Mouse (Mus musculus): ENCODE results near the gene Ncoa7. TPM values are rescaled to one million over a fixed set of nuclear protein-coding genes. Genes with fewer than 3 reads are reported as not detected.
A peak's percentile ranks its signal among the peaks of the same experiment; 100 is the strongest.

Ncoa7 gene
- total RNA-seq, 1 experiment from 2014 or later: 13.8 TPM

DNA sequence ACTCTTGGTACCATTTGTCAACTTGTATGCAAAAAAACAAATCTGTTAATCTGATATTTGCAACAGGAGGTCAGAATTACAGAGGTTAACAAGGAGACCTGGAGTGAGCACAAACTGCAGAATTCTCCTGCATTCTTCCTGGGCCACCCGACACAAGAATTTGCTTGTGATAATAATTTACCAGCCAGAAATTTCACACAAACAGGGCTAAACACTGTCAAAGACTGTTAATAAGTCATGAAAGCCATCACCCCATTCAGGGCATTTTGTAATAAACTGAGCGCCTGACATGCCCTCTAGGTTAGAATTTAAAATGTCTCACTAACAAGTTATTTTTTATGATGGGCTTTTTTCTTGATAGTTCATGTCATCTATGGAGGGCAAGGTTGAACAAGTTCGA, 12.1 kb downstream of the Ncoa7 start:
- no peak for ATAC-seq (replicated peaks; ENCODE audit: insufficient number of reproducible peaks, low FRiP score, low TSS enrichment, poor library complexity, severe bottlenecking)

DNA sequence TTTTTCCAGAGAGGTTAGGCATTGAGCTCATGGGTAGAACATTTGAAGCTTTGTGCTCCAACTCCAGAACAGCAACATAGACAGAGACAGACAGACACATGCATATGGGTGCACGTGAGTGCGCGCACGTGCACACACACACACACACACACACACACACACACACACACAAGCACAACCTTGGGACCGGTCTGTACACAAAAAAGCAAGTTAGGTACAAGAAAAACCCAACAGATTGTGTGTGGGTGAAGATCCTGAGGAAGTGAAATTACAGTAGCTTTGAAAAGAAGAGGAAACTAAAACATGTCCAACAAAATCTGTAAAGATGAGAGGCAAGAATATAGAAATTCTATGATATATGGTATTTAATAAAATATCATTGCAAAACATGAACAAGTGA, 13.6 kb downstream of the Ncoa7 start:
- no peak for ATAC-seq (replicated peaks; ENCODE audit: insufficient number of reproducible peaks, low FRiP score, low TSS enrichment, poor library complexity, severe bottlenecking)

DNA sequence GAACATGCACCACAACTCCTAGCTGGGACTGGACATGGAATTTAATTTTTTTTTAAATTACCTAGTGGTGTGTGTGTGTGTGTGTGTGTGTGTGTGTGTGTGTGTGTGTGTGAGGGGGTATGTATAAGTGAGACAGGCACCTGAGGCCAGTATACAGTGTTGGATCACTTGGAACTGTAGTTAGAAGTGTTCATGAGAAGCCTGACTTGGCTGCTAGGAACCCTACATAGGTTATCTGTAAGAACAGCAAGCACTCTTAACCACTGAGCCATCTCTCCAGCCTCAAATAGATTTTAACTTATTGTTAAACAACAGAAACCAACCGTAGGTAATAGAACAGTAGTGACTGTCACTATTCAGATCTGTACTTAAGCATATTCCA, 14.8 kb downstream of the Ncoa7 start:
- no peak for ATAC-seq (replicated peaks; ENCODE audit: insufficient number of reproducible peaks, low FRiP score, low TSS enrichment, poor library complexity, severe bottlenecking)

DNA sequence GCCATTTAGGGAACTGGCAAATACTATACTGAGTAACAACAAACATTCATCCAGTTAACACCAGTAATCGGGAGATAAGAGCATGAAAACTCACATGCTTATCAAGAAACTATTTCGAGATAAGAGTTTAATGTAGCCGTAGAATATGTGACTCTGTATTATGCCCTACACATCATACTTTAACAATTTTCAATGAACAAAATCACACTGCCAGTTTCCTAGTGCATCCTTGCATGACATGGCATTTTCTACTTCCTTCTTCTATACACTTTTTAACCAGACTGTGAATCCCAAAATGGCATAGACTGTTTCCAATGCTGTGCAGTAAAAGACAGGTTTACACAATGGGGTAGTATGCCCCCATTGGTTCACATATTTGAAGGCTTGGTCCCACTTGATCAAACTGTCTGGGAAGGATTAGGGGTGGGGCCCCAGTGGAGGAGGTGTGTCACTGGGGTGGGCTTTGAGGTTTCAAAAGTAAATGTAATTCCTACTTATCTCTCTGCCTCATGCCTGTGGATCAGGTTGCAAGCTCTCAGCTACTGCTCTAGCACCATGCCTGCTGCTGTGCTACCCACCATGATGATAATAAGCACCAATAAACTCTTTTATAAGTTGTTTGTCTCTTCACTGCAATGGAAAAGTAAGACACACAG, 15.3 kb downstream of the Ncoa7 start:
- no peak for ATAC-seq (replicated peaks; ENCODE audit: insufficient number of reproducible peaks, low FRiP score, low TSS enrichment, poor library complexity, severe bottlenecking)

DNA sequence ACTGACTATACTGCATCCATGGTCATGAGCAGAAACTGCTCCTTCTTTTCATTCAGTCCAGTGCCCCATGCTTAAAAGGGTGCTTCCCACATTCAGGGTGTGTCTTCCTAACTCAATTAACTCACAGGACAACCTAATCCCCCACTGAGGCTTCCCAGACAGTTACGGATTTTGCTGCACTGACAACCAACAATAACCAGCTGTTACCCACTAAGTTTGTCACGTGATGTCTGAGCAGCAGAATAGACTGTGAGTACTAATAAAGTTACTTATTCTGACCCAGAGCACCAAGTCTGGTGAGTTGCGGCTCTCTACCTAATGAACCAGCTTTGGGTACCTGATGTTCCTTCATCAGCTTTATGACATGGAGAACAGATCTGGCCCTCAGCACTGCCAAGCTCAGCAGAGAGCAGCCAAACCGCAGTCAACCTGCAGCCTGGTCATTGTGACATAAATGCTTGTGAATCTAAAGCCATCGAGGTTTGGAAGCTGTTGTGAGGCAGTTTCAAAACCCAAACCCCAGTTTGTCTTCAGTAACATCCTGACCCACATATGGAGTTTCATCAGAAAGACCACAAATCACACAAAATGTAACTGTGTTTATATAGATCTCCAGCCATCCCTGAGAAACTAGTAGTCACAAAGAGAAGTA, 16.9 kb downstream of the Ncoa7 start:
- no peak for ATAC-seq (replicated peaks; ENCODE audit: insufficient number of reproducible peaks, low FRiP score, low TSS enrichment, poor library complexity, severe bottlenecking)

DNA sequence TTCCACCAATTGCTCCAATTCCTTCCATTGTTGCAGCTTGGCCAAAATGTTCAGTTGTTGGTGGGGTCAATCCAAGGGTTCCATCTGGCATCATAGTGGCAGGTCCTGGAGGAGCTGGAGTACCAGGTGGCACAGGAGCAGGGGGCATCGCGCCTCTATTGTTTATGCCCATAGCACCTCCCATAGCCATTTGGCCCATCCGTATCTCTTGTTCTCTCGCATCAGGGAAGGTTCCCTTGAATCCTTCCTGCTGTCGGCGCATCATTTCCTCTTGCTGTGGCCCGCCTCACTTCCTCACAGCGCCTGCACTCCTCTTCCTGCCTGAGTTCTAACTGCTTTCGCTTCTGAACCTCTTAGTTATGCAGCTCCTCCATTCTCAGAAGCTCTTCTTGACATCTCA, 22.2 kb downstream of the Ncoa7 start:
- ATAC-seq (replicated peaks; ENCODE audit: insufficient number of reproducible peaks, low FRiP score, low TSS enrichment, poor library complexity, severe bottlenecking): peak; percentile 38; the same call in 1 of the 2 replicates

DNA sequence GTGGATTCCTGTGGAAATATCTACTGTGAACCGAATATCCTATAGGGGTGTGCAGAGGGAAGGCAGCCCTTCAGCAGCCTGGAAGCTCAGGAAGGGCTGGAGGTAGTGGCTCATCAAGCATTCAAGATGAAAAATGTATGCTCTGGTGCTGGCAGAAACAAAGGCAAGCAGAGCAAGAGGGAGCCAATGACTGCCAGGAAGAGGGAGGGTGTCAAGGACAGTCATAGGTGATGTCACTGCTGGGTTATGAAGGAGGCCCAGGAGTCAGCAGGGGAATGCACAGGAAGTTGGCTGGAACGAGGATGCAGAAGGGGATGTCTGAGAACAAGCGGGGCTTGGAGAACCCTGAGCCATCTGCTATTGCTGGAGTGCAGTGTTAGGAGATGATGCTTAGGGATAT, 24.9 kb downstream of the Ncoa7 start:
- peak; percentile 42 for ATAC-seq (replicated peaks; ENCODE audit: insufficient number of reproducible peaks, low FRiP score, low TSS enrichment, poor library complexity, severe bottlenecking)

DNA sequence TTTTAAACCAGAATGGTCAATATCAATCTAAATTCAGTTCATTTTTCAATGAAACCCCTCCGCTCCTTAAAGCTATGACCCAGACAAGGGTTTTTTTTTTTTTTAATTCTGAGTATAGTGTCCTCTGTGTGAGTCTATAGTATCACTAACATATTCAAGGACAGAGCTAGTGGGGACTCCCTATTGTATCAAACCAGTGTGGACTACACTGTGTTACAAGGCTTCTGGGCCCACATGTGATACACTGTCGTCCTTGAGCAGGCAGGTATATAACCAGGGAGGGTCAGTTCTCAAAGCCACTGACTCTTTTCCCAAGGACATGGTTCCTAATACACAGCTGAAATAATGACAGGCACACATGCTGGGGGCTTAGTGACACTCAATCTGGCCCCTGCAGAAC, 27.1 kb downstream of the Ncoa7 start:
- no peak for ATAC-seq (replicated peaks; ENCODE audit: insufficient number of reproducible peaks, low FRiP score, low TSS enrichment, poor library complexity, severe bottlenecking)

DNA sequence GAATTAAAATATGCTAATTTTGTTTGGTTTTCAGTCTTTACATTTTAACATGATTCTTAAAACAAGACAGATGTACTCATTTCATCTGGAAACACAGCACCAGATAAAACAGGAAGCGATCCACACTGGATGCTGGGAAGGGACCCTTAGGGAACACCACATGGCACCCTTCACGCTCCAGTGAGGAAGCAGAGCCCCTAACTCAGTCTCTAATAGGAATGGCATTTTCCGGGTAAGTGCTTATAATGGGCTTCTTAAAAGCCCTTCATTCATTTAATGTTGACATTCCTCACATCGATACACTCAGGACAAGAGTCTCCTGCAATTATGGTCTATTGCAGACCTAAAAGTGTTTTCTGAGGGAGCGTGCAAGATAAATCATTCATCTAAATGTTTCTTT, 27.6 kb downstream of the Ncoa7 start:
- no peak for ATAC-seq (replicated peaks; ENCODE audit: insufficient number of reproducible peaks, low FRiP score, low TSS enrichment, poor library complexity, severe bottlenecking)

DNA sequence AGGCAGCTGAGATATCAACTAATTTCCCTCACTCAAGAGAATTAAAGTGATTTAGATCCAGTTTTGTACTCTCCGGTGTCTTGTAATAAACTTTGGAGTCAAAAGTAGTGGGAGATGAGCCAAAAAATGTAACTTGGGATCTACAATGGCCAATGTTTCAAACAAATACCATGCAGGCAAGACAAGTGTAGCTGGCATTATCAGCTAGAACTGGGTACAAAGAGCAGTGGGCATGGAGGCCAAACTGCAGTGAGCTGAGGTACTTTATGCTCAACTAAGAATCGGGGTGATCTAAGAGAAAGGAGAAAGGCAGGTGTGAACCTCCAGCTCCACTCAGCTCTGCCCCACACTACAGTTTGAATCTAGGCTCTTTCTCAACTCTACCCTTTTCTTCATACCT, 28.7 kb downstream of the Ncoa7 start:
- ATAC-seq (replicated peaks; ENCODE audit: insufficient number of reproducible peaks, low FRiP score, low TSS enrichment, poor library complexity, severe bottlenecking): no peak

DNA sequence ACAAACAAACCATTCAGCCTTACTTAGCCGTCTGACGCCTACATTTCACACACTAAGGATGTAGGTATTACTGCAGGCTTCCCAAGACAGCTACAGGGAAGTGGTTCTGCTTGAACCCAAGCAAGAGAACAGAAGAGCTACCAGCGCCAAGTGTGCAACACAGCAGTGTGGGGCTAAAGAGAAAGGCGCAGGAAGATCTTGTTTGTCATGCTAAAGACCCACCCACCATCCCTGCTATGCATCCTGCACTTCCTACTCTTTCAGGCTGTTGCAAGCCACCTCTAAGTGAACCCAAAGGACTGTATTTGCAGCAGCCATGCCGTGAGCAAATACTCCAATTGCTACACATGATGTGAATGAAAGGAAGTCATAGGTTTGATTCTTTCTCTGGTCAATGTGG, 29.9 kb downstream of the Ncoa7 start:
- no peak for ATAC-seq (replicated peaks; ENCODE audit: insufficient number of reproducible peaks, low FRiP score, low TSS enrichment, poor library complexity, severe bottlenecking)

DNA sequence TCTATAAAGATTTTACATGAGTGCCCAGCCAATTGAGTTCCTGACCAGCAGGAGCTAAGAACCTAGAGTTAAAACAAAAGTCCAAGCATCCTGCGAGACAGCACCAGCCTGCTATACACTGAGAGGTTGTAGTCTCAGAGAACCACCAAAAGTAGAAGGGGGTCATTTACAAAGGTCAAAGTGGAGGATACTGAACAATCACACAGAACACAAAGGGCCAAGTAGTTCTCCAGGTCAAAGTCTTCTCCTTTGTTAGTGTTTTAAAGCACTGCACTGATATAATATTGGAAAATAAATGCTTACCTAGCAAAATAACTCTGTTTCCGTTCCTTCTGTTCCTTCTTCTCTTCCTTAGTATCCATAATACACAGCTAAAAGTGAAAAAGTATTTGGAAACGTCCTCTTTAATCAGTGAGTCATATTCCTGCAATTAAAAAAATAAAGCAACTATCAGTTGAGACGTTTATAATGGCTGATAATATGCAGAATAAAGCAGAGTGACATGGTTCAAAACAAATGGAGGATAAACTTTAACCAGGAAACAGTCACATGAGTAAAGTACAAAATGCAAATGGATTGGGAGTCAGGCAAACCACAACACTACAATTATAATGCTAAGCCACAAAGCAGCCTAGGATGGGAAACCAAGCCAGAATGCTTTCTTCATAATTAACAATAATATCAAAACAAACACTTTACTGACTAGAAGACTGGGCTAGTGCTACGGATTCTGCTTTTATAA, 31.5 kb downstream of the Ncoa7 start:
- ATAC-seq (replicated peaks; ENCODE audit: insufficient number of reproducible peaks, low FRiP score, low TSS enrichment, poor library complexity, severe bottlenecking): no peak

DNA sequence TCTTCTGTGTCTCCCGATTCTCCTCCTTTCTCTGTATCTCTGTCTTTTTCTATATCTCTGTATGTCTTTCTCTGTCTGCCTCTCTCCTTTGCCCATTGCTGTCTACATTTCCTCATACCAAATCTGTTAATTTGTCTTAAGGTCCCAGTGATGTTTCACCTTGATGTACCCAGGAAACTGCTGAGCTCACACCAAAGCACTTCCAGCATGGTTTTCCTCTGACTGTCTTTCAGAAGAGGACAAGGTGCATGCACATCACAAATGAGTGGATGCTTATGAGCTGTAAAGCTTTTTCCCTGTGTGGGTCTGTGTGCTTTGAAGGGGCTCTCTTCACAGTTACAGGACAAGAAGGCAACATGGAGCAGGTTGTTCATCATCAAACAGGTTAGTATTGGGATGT, 34.3 kb downstream of the Ncoa7 start:
- ATAC-seq (replicated peaks; ENCODE audit: insufficient number of reproducible peaks, low FRiP score, low TSS enrichment, poor library complexity, severe bottlenecking): no peak

DNA sequence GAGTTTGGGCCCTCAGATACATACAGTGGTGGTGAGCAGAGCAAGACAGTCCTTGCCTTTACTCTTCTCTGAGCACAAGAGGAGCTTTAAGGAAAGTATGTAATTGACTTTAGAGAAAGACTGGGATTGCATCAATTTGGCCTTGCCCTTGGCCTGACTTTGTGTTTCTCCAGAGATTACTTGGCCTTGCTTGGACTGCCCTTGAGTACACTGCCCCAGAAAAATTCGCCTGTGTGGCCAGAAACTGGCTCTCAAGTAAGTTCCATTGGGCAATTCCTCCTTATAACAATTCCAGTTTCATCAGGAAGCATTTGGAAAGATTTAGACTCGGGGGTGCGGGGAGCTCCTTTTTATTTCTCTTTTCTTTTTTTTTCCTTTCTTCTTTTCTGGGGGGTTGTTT, 34.9 kb downstream of the Ncoa7 start:
- no peak for ATAC-seq (replicated peaks; ENCODE audit: insufficient number of reproducible peaks, low FRiP score, low TSS enrichment, poor library complexity, severe bottlenecking)

DNA sequence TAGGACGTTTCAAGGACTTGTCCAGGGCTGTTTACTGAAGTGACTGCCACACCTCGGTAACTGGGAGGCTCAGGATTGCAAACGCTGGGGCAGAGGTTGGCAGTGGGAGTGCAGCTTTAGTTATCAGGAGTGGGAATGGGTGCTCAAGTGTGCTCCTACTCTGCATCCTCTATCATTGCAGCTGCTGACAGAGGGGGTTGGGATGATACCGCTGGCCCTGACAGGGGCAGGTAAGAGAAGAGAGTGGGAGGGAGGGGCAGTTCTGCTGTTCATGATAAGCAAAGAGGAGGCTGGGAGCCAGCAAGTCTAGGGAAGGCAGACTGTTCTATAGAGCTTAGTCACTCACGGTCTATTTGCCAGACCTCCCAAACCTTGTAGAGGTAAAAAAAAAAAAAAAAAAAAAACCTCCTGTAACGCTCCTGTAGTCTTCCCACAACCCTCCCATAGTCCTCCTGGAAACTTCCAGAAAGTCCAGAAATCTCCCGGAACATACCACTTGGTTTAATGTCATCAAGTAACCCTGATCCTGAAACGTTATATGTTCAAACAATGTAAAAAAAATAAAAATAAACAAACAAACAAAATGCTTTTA, 39.9 kb downstream of the Ncoa7 start:
- no peak for ATAC-seq (replicated peaks; ENCODE audit: insufficient number of reproducible peaks, low FRiP score, low TSS enrichment, poor library complexity, severe bottlenecking)

DNA sequence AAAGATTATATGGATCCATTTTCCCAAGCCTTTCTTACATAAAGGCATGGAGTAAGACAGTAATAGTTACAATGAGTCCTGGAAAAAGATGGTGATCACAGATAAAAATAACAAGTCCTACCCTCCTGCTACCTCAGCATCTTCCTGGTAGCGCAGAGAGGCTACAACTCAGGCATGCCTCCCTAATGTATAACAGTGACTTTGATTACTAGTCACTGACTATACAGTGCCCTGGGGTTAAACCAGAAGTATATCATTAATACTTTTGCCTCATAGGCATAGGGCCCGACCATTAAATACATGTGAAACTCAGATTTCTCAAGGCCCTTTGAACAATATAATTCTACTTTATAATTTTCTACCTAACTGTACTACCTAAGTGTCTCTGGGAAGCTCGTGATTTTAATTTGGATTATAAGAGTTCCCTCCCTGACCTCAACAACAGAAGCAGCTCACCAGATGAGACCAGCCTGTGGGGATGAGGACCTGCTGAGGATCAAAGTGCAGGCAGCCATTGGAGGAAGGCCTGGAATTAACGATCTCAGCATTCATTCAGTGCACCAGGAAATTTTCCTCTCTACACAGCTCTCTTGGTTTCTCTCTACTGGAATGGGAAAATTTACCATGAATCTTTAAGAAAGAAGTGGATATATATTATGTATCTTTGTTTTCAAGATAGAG, 40.7 kb downstream of the Ncoa7 start:
- ATAC-seq (replicated peaks; ENCODE audit: insufficient number of reproducible peaks, low FRiP score, low TSS enrichment, poor library complexity, severe bottlenecking): no peak

DNA sequence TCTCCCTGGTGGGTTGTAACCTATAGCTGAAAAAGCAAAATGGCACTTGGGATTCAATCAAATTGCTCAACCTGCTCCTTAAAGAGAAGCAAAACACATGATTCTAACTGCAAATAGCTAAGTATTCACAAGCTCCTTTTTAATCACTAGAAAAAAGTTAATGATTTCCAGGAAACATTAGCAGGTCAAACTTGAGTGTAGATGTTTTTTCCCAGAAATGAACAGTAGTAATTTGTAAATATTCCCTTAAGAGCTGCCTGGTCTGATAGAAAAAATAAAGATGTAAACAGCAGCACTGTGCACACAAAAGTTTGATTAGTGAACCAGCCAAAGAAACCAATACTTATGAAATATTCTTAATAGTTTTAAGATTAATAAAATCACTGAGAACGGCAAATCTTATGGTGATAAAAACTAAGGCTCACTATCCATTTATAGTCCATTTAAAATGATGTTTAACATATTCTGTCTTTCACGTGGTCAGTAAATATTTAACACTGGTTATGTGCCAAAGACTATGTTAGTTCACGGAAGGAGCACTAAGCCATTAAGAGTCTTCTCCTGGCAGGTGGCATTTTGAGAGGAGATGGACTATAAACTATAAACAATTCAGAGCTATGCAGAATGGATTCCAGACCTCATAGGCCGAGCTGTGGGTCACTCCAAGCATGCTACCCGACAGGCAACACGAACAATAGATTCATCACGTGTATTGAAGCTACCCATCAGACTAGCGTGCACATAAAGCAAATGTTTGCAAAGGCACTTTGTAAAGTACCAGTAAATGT, 43.6 kb downstream of the Ncoa7 start:
- ATAC-seq (replicated peaks; ENCODE audit: insufficient number of reproducible peaks, low FRiP score, low TSS enrichment, poor library complexity, severe bottlenecking): no peak

DNA sequence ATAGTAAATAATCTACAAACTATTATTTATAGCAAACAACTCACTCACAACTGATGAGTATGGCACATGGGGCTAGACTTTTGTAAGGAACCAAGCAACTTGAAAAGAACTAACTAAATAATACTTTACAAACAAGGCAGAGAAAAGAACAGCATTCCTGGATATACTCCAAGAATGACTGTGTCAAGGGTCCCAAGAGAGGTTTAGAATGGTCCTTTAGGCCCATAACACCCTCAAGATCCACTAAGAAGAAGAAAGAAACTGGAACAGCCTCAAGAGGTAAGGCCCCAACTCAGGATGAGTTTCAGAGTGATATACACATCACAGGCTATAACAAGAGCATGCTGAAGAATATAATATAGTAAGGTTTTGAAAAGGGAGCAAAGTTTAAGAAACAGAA, 47.1 kb downstream of the Ncoa7 start:
- no peak for ATAC-seq (replicated peaks; ENCODE audit: insufficient number of reproducible peaks, low FRiP score, low TSS enrichment, poor library complexity, severe bottlenecking)
